Mouse (Mus musculus) lung, embryonic 14.5 days (tissue): Measurements from ENCODE around the gene Carmil2. TPM values are rescaled to one million over a fixed set of nuclear protein-coding genes. Genes with fewer than 3 reads are reported as not detected.
A peak's percentile ranks its signal among the peaks of the same experiment; 100 is the strongest.

Experiments used
- ATAC-seq: fragments of 200-750 bp; cut with Nextera tagmentation; 2 replicates; pipeline ENCODE4 v1.8.0; 2017; ENCODE audit warnings: mild to moderate bottlenecking, moderate TSS enrichment, moderate library complexity; ENCODE audit not compliant: insufficient read depth
- DNase-seq: peaks from one replicate; pipeline ENCODE4 v3.0.0-alpha.2; 2015
- H3K27ac ChIP-seq: fragments of 300-500 bp; sonication (generic); 2 replicates; pipeline ENCODE4 v1.5.1; 2014; ENCODE audit warnings: low read depth, mild to moderate bottlenecking, moderate library complexity
- H3K27me3 ChIP-seq: fragments of 300-500 bp; sonication (generic); 2 replicates; pipeline ENCODE4 v1.6.1; 2014; ENCODE audit warnings: low read length, control low read depth; ENCODE audit not compliant: insufficient read depth
- H3K36me3 ChIP-seq: fragments of 300-500 bp; sonication (generic); 2 replicates; pipeline ENCODE4 v1.6.1; 2014; ENCODE audit warnings: control low read depth; ENCODE audit not compliant: insufficient read depth
- H3K4me1 ChIP-seq: fragments of 300-500 bp; sonication (generic); 2 replicates; pipeline ENCODE4 v1.6.1; 2014; ENCODE audit warnings: antibody characterized with exemption, control low read depth; ENCODE audit not compliant: insufficient read depth
- H3K4me2 ChIP-seq: fragments of 300-500 bp; sonication (generic); 2 replicates; pipeline ENCODE4 v1.6.1; 2014; ENCODE audit warnings: mild to moderate bottlenecking
- H3K4me3 ChIP-seq: fragments of 300-500 bp; sonication (generic); 2 replicates; pipeline ENCODE4 v1.5.1; 2014; ENCODE audit warnings: low read depth, low read length
- H3K9ac ChIP-seq: fragments of 300-500 bp; sonication (generic); 2 replicates; pipeline ENCODE4 v1.6.1; 2014
- H3K9me3 ChIP-seq: fragments of 300-500 bp; sonication (generic); 2 replicates; pipeline ENCODE4 v1.6.1; 2016; ENCODE audit warnings: low read depth, low read length, control low read depth
- CTCF ChIP-seq: IDR thresholded peaks from 2 replicates; pipeline ENCODE4 v1.5.1; 2016; ENCODE audit warnings: antibody characterized with exemption, low read depth
- WGBS: fragments of 180-500 bp; shearing (Covaris S2); extraction: QIAGEN DNeasy Blood & Tissue Kit; methylation state at CpG from one replicate; pipeline ENCODE4 v1.1.7; 2014; 5-methylcytosine and 5-hydroxymethylcytosine counted together
- polyA plus RNA-seq: library from polyadenylated mRNA; unstranded; fragments of >200 nt; fragmentation: Nextera tagmentation; extraction: Ambion mirVana; gene quantifications from 2 replicates; pipeline ENCODE4 v1.2.1, GENCODE M21; 2014

The Carmil2 gene
- polyA plus RNA-seq, 1 experiment from 2014 or later = 1.1 TPM

DNA sequence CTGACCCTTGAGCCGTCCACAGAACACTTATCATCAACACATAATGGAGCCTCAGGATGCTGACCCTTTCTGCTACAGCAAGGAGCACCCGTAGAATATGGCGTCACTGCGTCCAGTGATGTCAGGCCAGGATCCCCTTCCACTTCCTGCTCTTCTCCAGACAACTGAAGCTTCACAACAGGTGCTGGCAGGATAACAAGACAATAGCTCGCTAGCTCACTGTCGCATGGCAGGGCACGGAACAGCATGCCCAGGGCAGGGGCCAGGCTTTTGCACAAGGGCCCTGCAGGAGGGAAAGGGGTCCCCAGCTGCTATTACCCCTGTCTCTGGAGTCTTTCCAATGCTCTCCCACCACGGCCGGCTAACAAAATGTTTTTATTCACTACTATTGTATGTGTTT, 36.8 kb downstream of the Carmil2 start:
- Histone ChIP-seq H3K36me3 (peaks cover 26% of the 10 kb centered on the region), H3K4me1 (no peaks in the 10 kb centered on the region), H3K9me3 (no peaks in the 10 kb centered on the region), H3K27me3 (no peaks in the 10 kb centered on the region), H3K4me2 (no peak overlapping the region), H3K4me3 (no peak overlapping the region), H3K9ac (no peak overlapping the region), H3K27ac (no peak overlapping the region)
- WGBS = 82% methylated on average over 9 of the region's 9 CpGs
- no peak for TF ChIP-seq CTCF
- ATAC-seq (no peak), DNase-seq (no peak)

DNA sequence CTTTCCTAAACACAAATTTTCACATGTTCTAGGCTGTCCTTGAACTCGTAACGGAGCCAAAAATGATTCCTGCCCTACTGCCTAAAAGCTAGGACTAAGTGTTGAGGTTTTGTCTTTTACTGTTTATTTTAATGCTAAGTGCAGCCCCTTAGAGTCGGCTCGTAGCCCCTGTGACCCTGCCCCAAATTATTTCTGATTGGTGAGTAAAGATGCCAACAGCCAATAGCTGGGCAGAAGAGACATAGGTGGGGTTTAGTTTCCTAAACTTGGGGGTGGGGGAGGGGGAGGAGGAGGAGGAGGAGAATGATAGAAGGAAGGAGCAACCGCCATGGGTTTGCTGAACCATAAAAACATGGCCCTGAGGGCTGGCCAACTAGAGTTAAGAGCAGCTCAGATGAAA, 39.7 kb downstream of the Carmil2 start:
- Histone ChIP-seq H3K9me3 (no peaks in the 10 kb centered on the region), H3K36me3 (peaks cover 30% of the 10 kb centered on the region), H3K4me1 (no peaks in the 10 kb centered on the region), H3K27me3 (no peaks in the 10 kb centered on the region), H3K4me3 (no peak overlapping the region), H3K27ac (no peak overlapping the region), H3K4me2 (no peak overlapping the region), H3K9ac (no peak overlapping the region)
- no peak for TF ChIP-seq CTCF
- DNase-seq (no peak), ATAC-seq (no peak)
- WGBS = 59% methylated on average over 5 of the region's 5 CpGs

DNA sequence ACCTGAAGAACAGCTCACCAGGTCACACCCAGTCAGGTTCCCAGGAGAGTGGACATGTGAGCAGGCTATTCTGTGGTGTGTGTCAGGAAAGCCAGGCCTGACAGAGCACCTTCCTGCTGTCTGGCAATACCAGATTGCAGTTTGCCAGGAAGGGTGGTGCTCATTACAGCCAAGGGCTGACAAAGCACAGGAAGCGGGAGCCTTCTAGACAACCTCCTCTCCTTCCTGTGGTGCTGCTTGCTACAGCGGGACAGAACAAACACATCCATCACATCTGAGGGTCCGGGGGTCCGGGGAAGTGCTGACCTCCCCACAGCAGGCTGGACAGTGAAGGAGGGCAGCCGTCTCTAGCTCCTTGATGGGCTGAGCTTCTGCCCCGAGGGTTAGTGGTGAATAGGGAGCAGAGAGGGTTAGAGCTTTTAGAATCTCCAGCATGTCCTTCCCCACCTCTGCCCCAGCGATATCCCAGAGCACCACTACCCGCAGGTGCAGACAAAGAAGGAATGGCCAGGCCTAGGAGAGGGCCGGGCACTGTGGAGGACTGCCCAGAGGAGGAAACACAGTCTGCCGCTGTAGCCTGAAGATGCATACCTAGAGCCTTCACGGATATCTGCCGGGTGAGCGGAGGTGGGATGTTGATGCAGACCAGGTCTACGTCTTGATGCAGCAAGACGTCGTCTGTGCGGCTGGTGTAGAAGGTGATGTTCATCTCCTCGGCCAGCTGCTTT, 41.5 kb downstream of the Carmil2 start:
- peak; percentile 60 for DNase-seq
- whole genome bisulfite sequencing = 65% methylated on average over 18 of the region's 18 CpGs
- Histone ChIP-seq H3K4me2 (0 out of 2 replicates have a peak overlapping the region, but pooled peaks have one; percentile 7), H3K27me3 (no peaks in the 10 kb centered on the region), H3K9me3 (no peaks in the 10 kb centered on the region), H3K4me1 (no peaks in the 10 kb centered on the region), H3K36me3 (peaks cover 30% of the 10 kb centered on the region), H3K27ac (peak overlapping the region; percentile 70; the same call in 1 of the 2 replicates), H3K4me3 (no peak overlapping the region), H3K9ac (no peak overlapping the region)
- TF ChIP-seq CTCF = no peak
- peak; percentile 76; the same call in 1 of the 2 replicates for ATAC-seq

GRCm38 (mm10) chr8:105732186-105732585, 46.1 kb downstream of the Carmil2 start:
- H3K9ac ChIP-seq = no peak overlapping the region
- no peaks in the 10 kb centered on the region for H3K27me3 ChIP-seq
- no peak overlapping the region for H3K4me2 ChIP-seq
- no peak overlapping the region for H3K4me3 ChIP-seq
- H3K27ac ChIP-seq = no peak overlapping the region
- 87% methylated on average over 5 of the region's 5 CpGs for WGBS
- ATAC-seq (no peak), DNase-seq (no peak)
- no peaks in the 10 kb centered on the region for H3K4me1 ChIP-seq
- H3K9me3 ChIP-seq = no peaks in the 10 kb centered on the region
- no peak for TF ChIP-seq CTCF
- peaks cover 11% of the 10 kb centered on the region for H3K36me3 ChIP-seq

DNA sequence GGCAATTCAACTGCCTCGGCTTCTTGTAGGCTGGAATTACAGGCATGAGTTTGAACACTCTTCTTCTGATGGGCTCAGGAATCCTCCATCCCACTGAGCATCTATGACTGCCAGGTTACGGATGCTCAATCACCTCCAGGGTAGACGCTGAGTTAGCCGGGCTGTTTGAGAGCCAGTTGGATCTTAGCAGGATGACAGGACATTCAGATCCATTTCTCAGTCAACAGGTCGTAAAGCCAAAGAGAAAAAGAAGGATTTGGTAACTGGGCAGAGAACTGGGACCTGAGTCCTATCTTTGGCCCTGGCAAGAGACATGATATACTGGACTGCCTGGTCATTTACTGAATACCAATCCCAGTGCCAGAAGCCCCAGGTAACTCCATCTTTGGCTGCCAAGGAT, 53.1 kb downstream of the Carmil2 start:
- Histone ChIP-seq H3K36me3 (no peaks in the 10 kb centered on the region), H3K4me3 (no peak overlapping the region), H3K4me2 (no peak overlapping the region), H3K4me1 (no peaks in the 10 kb centered on the region), H3K9ac (no peak overlapping the region), H3K27ac (no peak overlapping the region), H3K27me3 (no peaks in the 10 kb centered on the region), H3K9me3 (no peaks in the 10 kb centered on the region)
- ATAC-seq = no peak
- 87% methylated on average over 5 of the region's 5 CpGs for WGBS
- DNase-seq = no peak
- no peak for TF ChIP-seq CTCF

- Histone ChIP-seq H3K27ac (no peak overlapping the region), H3K4me1 (no peaks in the 10 kb centered on the region), H3K9me3 (no peaks in the 10 kb centered on the region), H3K9ac (no peak overlapping the region), H3K27me3 (no peaks in the 10 kb centered on the region), H3K4me3 (no peak overlapping the region), H3K4me2 (no peak overlapping the region), H3K36me3 (no peaks in the 10 kb centered on the region)
- DNase-seq = no peak
- no peak for TF ChIP-seq CTCF
- 82% methylated on average over 4 of the region's 4 CpGs for WGBS
- no peak for ATAC-seq
Measured at GRCm38 (mm10) chr8:105743301-105743700, 57.2 kb downstream of the Carmil2 start.

Other genes starting within 250 kb of the Carmil2 start
- gene Tppp3, start 214.7 kb upstream of the Carmil2 start, polyA plus RNA-seq = 41.1 and 42.3 TPM in 2 replicates
- 40.0 and 41.9 TPM in 2 replicates for gene Zdhhc1, start 189.4 kb upstream of the Carmil2 start, polyA plus RNA-seq
- gene Hsd11b2, start 167.5 kb upstream of the Carmil2 start, polyA plus RNA-seq = 4.8 and 5.9 TPM in 2 replicates
- 74.6 and 81.0 TPM in 2 replicates for gene Atp6v0d1, start 120.2 kb upstream of the Carmil2 start, polyA plus RNA-seq
- gene Ripor1, start 81.0 kb upstream of the Carmil2 start, polyA plus RNA-seq = 32.1 and 33.7 TPM in 2 replicates
- gene Ctcf, start 49.7 kb upstream of the Carmil2 start, polyA plus RNA-seq = 127 and 129 TPM in 2 replicates
- 0.69 and 0.89 TPM in 2 replicates for gene Agrp, start 48.9 kb upstream of the Carmil2 start, polyA plus RNA-seq
- 62.2 and 68.6 TPM in 2 replicates for gene Acd, start 14.8 kb downstream of the Carmil2 start, polyA plus RNA-seq
- 13.4 and 13.6 TPM in 2 replicates for gene Pard6a, start 14.9 kb downstream of the Carmil2 start, polyA plus RNA-seq
- 0.15 TPM in 1 of 2 replicates, not detected in the other for gene 4933405L10Rik, start 21.4 kb downstream of the Carmil2 start, polyA plus RNA-seq
- 28.7 and 29.7 TPM in 2 replicates for gene Enkd1, start 21.9 kb downstream of the Carmil2 start, polyA plus RNA-seq
- 21.2 and 22.6 TPM in 2 replicates for gene Gfod2, start 72.4 kb downstream of the Carmil2 start, polyA plus RNA-seq
- gene Ranbp10, start 141.1 kb downstream of the Carmil2 start, polyA plus RNA-seq = 12.2 and 13.8 TPM in 2 replicates
- 0.09 and 0.11 TPM in 2 replicates for gene Tsnaxip1, start 141.5 kb downstream of the Carmil2 start, polyA plus RNA-seq
- gene Cenpt, start 167.0 kb downstream of the Carmil2 start, polyA plus RNA-seq = 41.4 and 46.2 TPM in 2 replicates
- 62.7 and 70.7 TPM in 2 replicates for gene Thap11, start 168.9 kb downstream of the Carmil2 start, polyA plus RNA-seq
- gene Nutf2, start 174.3 kb downstream of the Carmil2 start, polyA plus RNA-seq = 317 and 347 TPM in 2 replicates
- gene Edc4, start 194.6 kb downstream of the Carmil2 start, polyA plus RNA-seq = 48.2 and 55.4 TPM in 2 replicates
- 0.97 TPM in 1 of 2 replicates, not detected in the other for gene Nrn1l, start 207.3 kb downstream of the Carmil2 start, polyA plus RNA-seq
- 32.0 and 33.7 TPM in 2 replicates for gene Pskh1, start 214.2 kb downstream of the Carmil2 start, polyA plus RNA-seq
- gene Ctrl, start 247.6 kb downstream of the Carmil2 start, polyA plus RNA-seq = 0.41 and 0.68 TPM in 2 replicates